Mouse (Mus musculus): ENCODE measurements around the gene Sfta2. TPM values are rescaled to one million over a fixed set of nuclear protein-coding genes. Genes with fewer than 3 reads are reported as not detected.

Gene Sfta2
- total and polyA plus RNA-seq, 3 experiments = not detected

- Histone ChIP-seq H3K27me3 (ENCODE audit: control insufficient read depth in 1 of 2, insufficient read depth in 2 of 2, low read length in 2 of 2) (peaks cover 1 to 3% of the 10 kb centered on the region in 2 experiments; a peak in 1 of 4 replicates), H3K4me3 (ENCODE audit: control insufficient read depth in 1 of 2, insufficient read depth in 1 of 2, low read depth in 2 of 2, low read length in 2 of 2) (no peak overlapping the region)
- TF ChIP-seq MEF2A (IDR thresholded peaks at IDR 0.05; ENCODE audit: extremely low read depth, insufficient replicate concordance, low read depth, low read length, poor library complexity, severe bottlenecking) = no peak
- TF ChIP-seq MAFK (IDR thresholded peaks at IDR 0.05; ENCODE audit: borderline replicate concordance, low read depth, low read length) = no peak
- no peak for TF ChIP-seq JUND (IDR thresholded peaks at IDR 0.05; ENCODE audit: low read depth, low read length)
- TF ChIP-seq BHLHE40 (IDR thresholded peaks at IDR 0.05; ENCODE audit: borderline replicate concordance, low read depth, low read length) = no peak
- TF ChIP-seq TCF12 (IDR thresholded peaks at IDR 0.05; ENCODE audit: low read depth, low read length) = no peak
- no peak for TF ChIP-seq MXI1 (IDR thresholded peaks at IDR 0.05; ENCODE audit: low read depth, low read length)
- no peak for TF ChIP-seq MYB (IDR thresholded peaks at IDR 0.05; ENCODE audit: low read depth, low read length)
- no peak for TF ChIP-seq ZMIZ1 (IDR thresholded peaks at IDR 0.05; ENCODE audit: low read depth, low read length)
- peak; percentile 17 to 49 (median 43); a peak in 4 of 6 replicates for TF ChIP-seq CTCF (IDR thresholded peaks at IDR 0.05 in 2 of 3, conservative IDR thresholded peaks at IDR 0.05 in 1 of 3; ENCODE audit: control insufficient read depth in 1 of 3, insufficient read depth in 1 of 3, low read depth in 2 of 3, low read length in 3 of 3, poor library complexity in 1 of 3, severe bottlenecking in 1 of 3)
- no peak for TF ChIP-seq TBP (IDR thresholded peaks at IDR 0.05; ENCODE audit: low read depth, low read length)
- no peak for TF ChIP-seq ETS1 (IDR thresholded peaks at IDR 0.05; ENCODE audit: low read depth, low read length)
- TF ChIP-seq ELF1 (IDR thresholded peaks at IDR 0.05; ENCODE audit: low read depth, low read length) = no peak
- TF ChIP-seq NRF1 (IDR thresholded peaks at IDR 0.05; ENCODE audit: insufficient read depth, low read depth, low read length, poor library complexity, severe bottlenecking) = no peak
- TF ChIP-seq SMC3 (IDR thresholded peaks at IDR 0.05; ENCODE audit: low read depth, low read length) = 0 out of 2 replicates have a peak, but pooled peaks have one; percentile 11
- 0 out of 2 replicates have a peak, but pooled peaks have one; percentile 13 for TF ChIP-seq HCFC1 (IDR thresholded peaks at IDR 0.05; ENCODE audit: low read depth, low read length)
- no peak for TF ChIP-seq SIN3A (IDR thresholded peaks at IDR 0.05; ENCODE audit: low read length)
- no peak for TF ChIP-seq POLR2AphosphoS2 (IDR thresholded peaks at IDR 0.05; ENCODE audit: low read length)
- no peak for TF ChIP-seq POLR2A (IDR thresholded peaks at IDR 0.05; ENCODE audit: control insufficient read depth in 1 of 2, insufficient read depth in 1 of 2, low read depth in 1 of 2, low read length in 2 of 2, poor library complexity in 1 of 2)
These were observed 33.9 kb downstream of the Sfta2 start for GRCm38 (mm10) chr17:35635202-35635601.

GRCm38 (mm10) chr17:35635699-35636111 lies 34.4 kb downstream of the Sfta2 start:
- Histone ChIP-seq H3K27ac (ENCODE audit: control insufficient read depth, low read depth, low read length) (no peak overlapping the region), H3K4me3 (ENCODE audit: control insufficient read depth in 1 of 2, insufficient read depth in 1 of 2, low read depth in 2 of 2, low read length in 2 of 2) (peak overlapping the region; percentile 57 to 63), H3K79me2 (ENCODE audit: control insufficient read depth, insufficient read depth, low read length, poor library complexity) (no peaks in the 10 kb centered on the region), H3K9me3 (replicated peaks; ENCODE audit: insufficient read depth, low read length) (no peaks in the 10 kb centered on the region), H3K36me3 (ENCODE audit: control insufficient read depth in 1 of 2, insufficient read depth in 2 of 2, low read length in 2 of 2) (peaks cover 0 to 11% of the 10 kb centered on the region in 2 experiments; a peak in 2 of 4 replicates), H3K4me1 (ENCODE audit: control insufficient read depth in 1 of 2, insufficient read depth in 2 of 2, low read length in 2 of 2) (peaks cover 0 to 17% of the 10 kb centered on the region in 2 experiments; a peak in 2 of 4 replicates), H3K9ac (ENCODE audit: control insufficient read depth, low read depth, low read length, poor library complexity, severe bottlenecking) (peak overlapping the region; percentile 41), H3K27me3 (ENCODE audit: control insufficient read depth in 1 of 2, insufficient read depth in 2 of 2, low read length in 2 of 2) (0 out of 4 replicates have a peak, but pooled peaks cover 0 to 3% of the 10 kb centered on the region in 2 experiments)
- DNase-seq (ENCODE audit: low read depth, low spot score) = peak; percentile 86
- TF ChIP-seq MYC (IDR thresholded peaks at IDR 0.05; ENCODE audit: low read depth, low read length) (peak; percentile 21; the same call in 1 of the 2 replicates), RCOR1 (IDR thresholded peaks at IDR 0.05; ENCODE audit: low read depth, low read length) (no peak), CTCF (IDR thresholded peaks at IDR 0.05 in 2 of 3, conservative IDR thresholded peaks at IDR 0.05 in 1 of 3; ENCODE audit: control insufficient read depth in 1 of 3, insufficient read depth in 1 of 3, low read depth in 2 of 3, low read length in 3 of 3, poor library complexity in 1 of 3, severe bottlenecking in 1 of 3) (peak; percentile 56 to 79 (median 69)), SMC3 (IDR thresholded peaks at IDR 0.05; ENCODE audit: low read depth, low read length) (peak; percentile 66), NELFE (IDR thresholded peaks at IDR 0.05; ENCODE audit: low read depth, low read length) (no peak), MAFK (IDR thresholded peaks at IDR 0.05; ENCODE audit: borderline replicate concordance, low read depth, low read length) (no peak), BHLHE40 (IDR thresholded peaks at IDR 0.05; ENCODE audit: borderline replicate concordance, low read depth, low read length) (no peak), POLR2A (IDR thresholded peaks at IDR 0.05; ENCODE audit: control insufficient read depth in 1 of 2, insufficient read depth in 1 of 2, low read depth in 1 of 2, low read length in 2 of 2, poor library complexity in 1 of 2) (no peak), MXI1 (IDR thresholded peaks at IDR 0.05; ENCODE audit: low read depth, low read length) (no peak), UBTF (IDR thresholded peaks at IDR 0.05; ENCODE audit: borderline replicate concordance, insufficient read depth, low read depth, low read length) (no peak), MAX (IDR thresholded peaks at IDR 0.05; ENCODE audit: low read length) (no peak), MAZ (IDR thresholded peaks at IDR 0.05; ENCODE audit: low read depth, low read length) (no peak), ZMIZ1 (IDR thresholded peaks at IDR 0.05; ENCODE audit: low read depth, low read length) (no peak), GABPA (IDR thresholded peaks at IDR 0.05; ENCODE audit: low read depth, low read length) (no peak), ZKSCAN1 (IDR thresholded peaks at IDR 0.05; ENCODE audit: low read depth, low read length) (no peak), TCF12 (IDR thresholded peaks at IDR 0.05; ENCODE audit: low read depth, low read length) (no peak), POLR2AphosphoS2 (IDR thresholded peaks at IDR 0.05; ENCODE audit: low read length) (no peak), TAL1 (IDR thresholded peaks at IDR 0.05; ENCODE audit: low read length) (no peak), MYB (IDR thresholded peaks at IDR 0.05; ENCODE audit: low read depth, low read length) (no peak), RAD21 (IDR thresholded peaks at IDR 0.05; ENCODE audit: low read depth, low read length) (peak; percentile 56), TBP (IDR thresholded peaks at IDR 0.05; ENCODE audit: low read depth, low read length) (no peak)

More at GRCm38 (mm10) chr17:35635202-35635601, 33.9 kb downstream of the Sfta2 start:
- Histone ChIP-seq H3K79me2 (ENCODE audit: control insufficient read depth, insufficient read depth, low read length, poor library complexity) (no peaks in the 10 kb centered on the region), H3K4me1 (ENCODE audit: control insufficient read depth in 1 of 2, insufficient read depth in 2 of 2, low read length in 2 of 2) (peaks cover 0 to 17% of the 10 kb centered on the region in 2 experiments; a peak in 2 of 4 replicates), H3K27ac (ENCODE audit: control insufficient read depth, low read depth, low read length) (no peak overlapping the region), H3K36me3 (ENCODE audit: control insufficient read depth in 1 of 2, insufficient read depth in 2 of 2, low read length in 2 of 2) (peaks cover 0 to 11% of the 10 kb centered on the region in 2 experiments; a peak in 2 of 4 replicates), H3K9ac (ENCODE audit: control insufficient read depth, low read depth, low read length, poor library complexity, severe bottlenecking) (no peak overlapping the region), H3K9me3 (replicated peaks; ENCODE audit: insufficient read depth, low read length) (no peaks in the 10 kb centered on the region)
- peak; percentile 42 for DNase-seq (ENCODE audit: low read depth, low spot score)
